In the genomic region with DNA sequence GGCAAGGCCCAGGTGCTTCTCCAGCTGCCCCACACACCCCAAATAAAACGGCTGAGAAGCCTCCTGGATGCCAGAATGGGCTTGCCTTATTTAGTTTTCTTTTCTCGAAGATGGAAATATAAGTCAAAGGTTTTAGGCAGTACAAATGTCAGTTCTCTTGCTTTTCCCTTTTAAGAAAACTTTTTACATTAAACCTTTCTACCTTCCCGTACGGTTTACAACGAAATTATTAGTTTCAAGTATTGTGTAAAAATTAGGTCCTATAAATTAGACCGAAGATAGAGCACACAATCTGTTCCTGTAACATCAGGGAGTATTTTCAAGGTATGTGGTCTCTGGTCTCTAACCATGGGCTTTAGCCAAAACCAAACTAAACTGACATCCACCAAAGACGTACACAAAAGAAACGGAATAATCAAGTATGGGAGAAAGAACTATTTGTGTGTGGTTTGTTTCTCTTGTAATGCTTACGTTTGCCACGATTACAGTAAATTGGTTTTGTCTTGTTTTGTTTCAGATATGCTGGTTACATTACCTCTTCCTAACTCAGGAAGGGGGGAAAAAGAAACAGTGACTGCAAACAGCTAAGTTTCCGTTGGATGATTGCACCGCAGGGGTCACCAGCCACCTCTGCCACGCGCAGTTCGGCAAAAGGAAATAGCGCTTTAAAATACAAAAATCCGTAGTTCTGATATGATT, we compare ENCODE assay signal across 9 mouse cellular contexts. TPM values are rescaled to one million over a fixed set of nuclear protein-coding genes. Genes with fewer than 3 reads are reported as not detected.
DNase-seq lines count a peak whose midpoint lies in the region; ATAC-seq and TF ChIP-seq lines count a peak whose summit lies in the region.
"Had no signal": no experiment of that assay in that cellular context is flagged by ENCODE, and none has a peak within 500 bp of the region (broad histone marks: within the 10 kb centered on the region; RNA-seq: fewer than 3 reads in every experiment).

No protein-coding gene starts in this region.

- no peak for TF ChIP-seq POLR2A in myocyte (IDR thresholded peaks at IDR 0.05; ENCODE audit: insufficient read length, low read depth)

- 5% methylated on average over 17 of the region's 17 CpGs for WGBS in kidney, embryonic 14.5 days
- 3% methylated on average over 17 of the region's 17 CpGs for WGBS in embryonic facial prominence, embryonic 13.5 days

- H3K4me3 ChIP-seq in kidney, embryonic 14.5 days (ENCODE audit: low read length) = peak overlapping the region; percentile 67
- H3K4me3 ChIP-seq in embryonic facial prominence, embryonic 13.5 days = peak overlapping the region; percentile 61
- H3K4me3 ChIP-seq in myocyte = peak overlapping the region; percentile 37

- H3K27me3 ChIP-seq in kidney, embryonic 14.5 days (ENCODE audit: control insufficient read depth, insufficient read depth, low read length) = peaks cover 18% of the 10 kb centered on the region
- H3K27me3 ChIP-seq in embryonic facial prominence, embryonic 13.5 days = peaks cover 63% of the 10 kb centered on the region
- H3K27me3 ChIP-seq in myocyte (ENCODE audit: control insufficient read depth, insufficient read depth, insufficient read length) = peaks cover 16% of the 10 kb centered on the region

- intact Hi-C loops in left cerebral cortex, postnatal 10 days (cut with DNase I) = no loop called here

- DNase-seq in kidney, postnatal 10 days = no peak
- peak; percentile 35 for DNase-seq in induced T-regulatory cell, adult 2 months (ENCODE audit: low read depth)
- DNase-seq in left cerebral cortex, postnatal 10 days (ENCODE audit: extremely low spot score in 1 of 2, low spot score in 2 of 2) = no peak
- DNase-seq in gastrocnemius, adult 18-20 months (ENCODE audit: low spot score) = no peak
- no peak for DNase-seq in layer of hippocampus, adult 9-11 months

- no peaks in the 10 kb centered on the region for H3K36me3 ChIP-seq in kidney, embryonic 14.5 days (ENCODE audit: control insufficient read depth, insufficient read depth, low read length)
- no peaks in the 10 kb centered on the region for H3K36me3 ChIP-seq in embryonic facial prominence, embryonic 13.5 days
- no peaks in the 10 kb centered on the region for H3K36me3 ChIP-seq in myocyte (ENCODE audit: control insufficient read depth, insufficient read depth)

- peak overlapping the region; percentile 94 for H3K27ac ChIP-seq in kidney, embryonic 14.5 days (ENCODE audit: low read depth, low read length)
- H3K27ac ChIP-seq in embryonic facial prominence, embryonic 13.5 days = peak overlapping the region; percentile 83

- H3K79me2 ChIP-seq in myocyte (ENCODE audit: control insufficient read depth, insufficient read depth) = no peaks in the 10 kb centered on the region

- H3K4me2 ChIP-seq in kidney, embryonic 14.5 days (replicated peaks; ENCODE audit: low read depth, low read length) = peak overlapping the region; percentile 90
- peak overlapping the region; percentile 92 for H3K4me2 ChIP-seq in embryonic facial prominence, embryonic 13.5 days
- no peak overlapping the region for H3K4me2 ChIP-seq in myocyte (ENCODE audit: low read depth)

- H3K4me1 ChIP-seq in kidney, embryonic 14.5 days (ENCODE audit: control insufficient read depth, insufficient read depth, low read length) = peaks cover 30% of the 10 kb centered on the region
- peaks cover 34% of the 10 kb centered on the region for H3K4me1 ChIP-seq in embryonic facial prominence, embryonic 13.5 days

- H3ac ChIP-seq in myocyte (ENCODE audit: control insufficient read depth, insufficient read length) = no peak overlapping the region

- H3K9ac ChIP-seq in kidney, embryonic 14.5 days (ENCODE audit: low read depth, low read length) = peak overlapping the region; percentile 84
- H3K9ac ChIP-seq in embryonic facial prominence, embryonic 13.5 days = peak overlapping the region; percentile 74

- no peak for ATAC-seq in kidney, embryonic 14.5 days (ENCODE audit: low FRiP score, low TSS enrichment)
- ATAC-seq in embryonic facial prominence, embryonic 13.5 days (ENCODE audit: insufficient number of reproducible peaks, insufficient read depth, low FRiP score, low TSS enrichment, low read depth) = no peak

- H3K9me3 ChIP-seq in kidney, embryonic 14.5 days (ENCODE audit: control insufficient read depth, low read length) = no peaks in the 10 kb centered on the region
- no peaks in the 10 kb centered on the region for H3K9me3 ChIP-seq in embryonic facial prominence, embryonic 13.5 days

TF ChIP-seq in myocyte, 11 proteins besides CTCF, POLR2A, EP300 and RAD21:
- no peak for TF ChIP-seq E2F4 (IDR thresholded peaks at IDR 0.05; ENCODE audit: insufficient read depth)
- no peak for TF ChIP-seq CEBPB (IDR thresholded peaks at IDR 0.05; ENCODE audit: insufficient read depth, poor library complexity, severe bottlenecking)
TF ChIP-seq in myocyte: peak in this region for 0.

RNA-seq across cellular contexts. Expression of a gene that starts 41.3 kb away (rescaled TPM):
- polyA plus RNA-seq in kidney, embryonic 14.5 days (2014; fragmentation: Nextera tagmentation; extraction: Ambion mirVana) = 50.8 and 89.3 TPM in 2 replicates
- 10.3 and 15.5 TPM in 2 replicates for polyA plus RNA-seq in embryonic facial prominence, embryonic 13.5 days (2015; fragmentation: Nextera tagmentation; extraction: Ambion mirVana)
- polyA plus RNA-seq in myocyte (2012; fragmentation: generic; extraction: Trizol) = 1.8 TPM
- 1 to 10 TPM; 4.2 to 4.7 TPM for total RNA-seq in left cerebral cortex, postnatal 10 days (2021)
- 1 to 10 TPM; 4.2 to 6.1 TPM for total RNA-seq in gastrocnemius, adult 18-20 months (2021)
- total RNA-seq: monocyte, adult 5-6 weeks had no signal
